Mouse (Mus musculus): ENCODE data around the gene Rab14.

Gene Rab14

GRCm38 (mm10) chr2:35160206-35160605, 40.7 kb downstream of the Rab14 start:
- in situ Hi-C loops (cut with MboI; ENCODE audit: unreplicated experiment in 2 of 2): no loop called here

GRCm38 (mm10) chr2:35158358-35158757, 42.6 kb downstream of the Rab14 start:
- in situ Hi-C loops (cut with MboI; ENCODE audit: unreplicated experiment in 2 of 2): no loop called here

- in situ Hi-C loops (cut with MboI; ENCODE audit: unreplicated experiment in 2 of 2): no loop called here
Observed at GRCm38 (mm10) chr2:35157836-35158235, 43.1 kb downstream of the Rab14 start.

- in situ Hi-C loops (cut with MboI; ENCODE audit: unreplicated experiment in 2 of 2): no loop called here
Observed at GRCm38 (mm10) chr2:35156985-35157384, 43.9 kb downstream of the Rab14 start.

GRCm38 (mm10) chr2:35153844-35154554, 46.9 kb downstream of the Rab14 start:
- in situ Hi-C loops (cut with MboI; ENCODE audit: unreplicated experiment in 2 of 2): no loop called here

GRCm38 (mm10) chr2:35153179-35153578, 47.7 kb downstream of the Rab14 start:
- in situ Hi-C loops (cut with MboI; ENCODE audit: unreplicated experiment in 2 of 2): no loop called here

GRCm38 (mm10) chr2:35151303-35151882, 49.5 kb downstream of the Rab14 start:
- in situ Hi-C loops (cut with MboI; ENCODE audit: unreplicated experiment in 2 of 2): no loop called here

- in situ Hi-C loops (cut with MboI; ENCODE audit: unreplicated experiment in 2 of 2): no loop called here
Observed at GRCm38 (mm10) chr2:35148806-35149205, 52.1 kb downstream of the Rab14 start.

- in situ Hi-C loops (cut with MboI; ENCODE audit: unreplicated experiment in 2 of 2): no loop called here
Observed at GRCm38 (mm10) chr2:35141673-35142072, 59.2 kb downstream of the Rab14 start.

GRCm38 (mm10) chr2:35138576-35138975, 62.3 kb downstream of the Rab14 start:
- in situ Hi-C loops (cut with MboI; ENCODE audit: unreplicated experiment in 2 of 2): no loop called here

- in situ Hi-C loops (cut with MboI; ENCODE audit: unreplicated experiment in 2 of 2): no loop called here
Observed at GRCm38 (mm10) chr2:35133891-35134290, 67.0 kb downstream of the Rab14 start.

GRCm38 (mm10) chr2:35132662-35133055, 68.3 kb downstream of the Rab14 start:
- in situ Hi-C loops (cut with MboI; ENCODE audit: unreplicated experiment in 2 of 2): no loop called here

- in situ Hi-C loops (cut with MboI; ENCODE audit: unreplicated experiment in 2 of 2): no loop called here
Observed at GRCm38 (mm10) chr2:35131991-35132661, 68.8 kb downstream of the Rab14 start.

GRCm38 (mm10) chr2:35131491-35131890, 69.4 kb downstream of the Rab14 start:
- in situ Hi-C loops (cut with MboI; ENCODE audit: unreplicated experiment in 2 of 2): no loop called here

All from v-Abl transformed pro-B cells (cell line).